In genomic region chr17:51724486-51724885, GRCm38 (mm10) we compare ENCODE assay signal across 21 mouse cellular contexts.
DNase-seq lines count a peak whose midpoint lies in the region; ATAC-seq and TF ChIP-seq lines count a peak whose summit lies in the region.
"Had no signal": no experiment of that assay in that cellular context is flagged by ENCODE, and none has a peak within 500 bp of the region (broad histone marks: within the 10 kb centered on the region; RNA-seq: fewer than 3 reads in every experiment).

No protein-coding gene starts in this region.

- H3K27ac ChIP-seq in forebrain, embryonic 14.5 days (ENCODE audit: low read depth, low read length) = no peak overlapping the region
- H3K27ac ChIP-seq in forebrain, embryonic 15.5 days (replicated peaks) = no peak overlapping the region
- no peak overlapping the region for H3K27ac ChIP-seq in hindbrain, embryonic 14.5 days
- H3K27ac ChIP-seq in hindbrain, embryonic 12.5 days = no peak overlapping the region
- no peak overlapping the region for H3K27ac ChIP-seq in neural tube, embryonic 11.5 days (ENCODE audit: low read depth, low read length)
- H3K27ac ChIP-seq: embryonic facial prominence, embryonic 13.5 days; embryonic facial prominence, embryonic 15.5 days; forebrain, embryonic 10.5 days had no signal

- no peak for DNase-seq in forebrain, embryonic 14.5 days (ENCODE audit: low spot score)
- no peak for DNase-seq in hindbrain, embryonic 14.5 days (ENCODE audit: low spot score)
- no peak for DNase-seq in neural tube, embryonic 11.5 days (ENCODE audit: low spot score)
- DNase-seq in neural tube, embryonic 10.5 days (ENCODE audit: extremely low spot score, low spot score) = no peak
- DNase-seq in brain, embryonic 14.5 days (ENCODE audit: low read depth) = peak; percentile 39
- no peak for DNase-seq in embryo, embryonic 9.5 days (ENCODE audit: extremely low spot score)
- DNase-seq: adrenal gland, adult 2 months; adrenal gland, postnatal 10 days; adrenal gland, postnatal 25 days; cerebellum, adult 11-12 months; cerebellum, adult 2 months; cerebellum, adult 9-10 months; cerebellum, postnatal 10 days; cerebellum, postnatal 25 days had no signal

- TF ChIP-seq CTCF in brain, embryonic 14.5 days (IDR thresholded peaks at IDR 0.05; ENCODE audit: borderline replicate concordance, extremely low read depth, insufficient read depth, insufficient read length) = no peak

- H3K36me3 ChIP-seq in forebrain, embryonic 14.5 days (ENCODE audit: control insufficient read depth, insufficient read depth, low read length) = no peaks in the 10 kb centered on the region
- H3K36me3 ChIP-seq in forebrain, embryonic 15.5 days = no peaks in the 10 kb centered on the region
- no peaks in the 10 kb centered on the region for H3K36me3 ChIP-seq in hindbrain, embryonic 14.5 days (replicated peaks; ENCODE audit: control insufficient read depth, insufficient read depth)
- no peaks in the 10 kb centered on the region for H3K36me3 ChIP-seq in hindbrain, embryonic 12.5 days
- H3K36me3 ChIP-seq in neural tube, embryonic 11.5 days (ENCODE audit: control insufficient read depth, insufficient read depth, low read length) = no peaks in the 10 kb centered on the region
- H3K36me3 ChIP-seq: embryonic facial prominence, embryonic 13.5 days; embryonic facial prominence, embryonic 15.5 days; forebrain, embryonic 10.5 days had no signal

- H3K9ac ChIP-seq in forebrain, embryonic 14.5 days (ENCODE audit: low read length) = no peak overlapping the region
- no peak overlapping the region for H3K9ac ChIP-seq in forebrain, embryonic 15.5 days (replicated peaks)
- no peak overlapping the region for H3K9ac ChIP-seq in hindbrain, embryonic 14.5 days
- H3K9ac ChIP-seq in hindbrain, embryonic 12.5 days = no peak overlapping the region
- no peak overlapping the region for H3K9ac ChIP-seq in neural tube, embryonic 11.5 days (ENCODE audit: low read length)
- H3K9ac ChIP-seq: embryonic facial prominence, embryonic 13.5 days; embryonic facial prominence, embryonic 15.5 days had no signal

- H3K4me3 ChIP-seq in forebrain, embryonic 14.5 days (ENCODE audit: low read depth, low read length) = no peak overlapping the region
- H3K4me3 ChIP-seq in forebrain, embryonic 15.5 days = no peak overlapping the region
- H3K4me3 ChIP-seq in hindbrain, embryonic 14.5 days (replicated peaks; ENCODE audit: low read length) = no peak overlapping the region
- H3K4me3 ChIP-seq in hindbrain, embryonic 12.5 days = no peak overlapping the region
- no peak overlapping the region for H3K4me3 ChIP-seq in neural tube, embryonic 11.5 days (ENCODE audit: low read depth, low read length)
- H3K4me3 ChIP-seq: embryonic facial prominence, embryonic 13.5 days; embryonic facial prominence, embryonic 15.5 days; erythroblast, embryonic 14.5 days; forebrain, embryonic 10.5 days had no signal

- H3K4me2 ChIP-seq in forebrain, embryonic 14.5 days (ENCODE audit: low read length) = no peak overlapping the region
- no peak overlapping the region for H3K4me2 ChIP-seq in forebrain, embryonic 15.5 days (replicated peaks)
- no peak overlapping the region for H3K4me2 ChIP-seq in hindbrain, embryonic 14.5 days (replicated peaks)
- no peak overlapping the region for H3K4me2 ChIP-seq in hindbrain, embryonic 12.5 days (replicated peaks)
- H3K4me2 ChIP-seq in neural tube, embryonic 11.5 days (ENCODE audit: low read depth) = no peak overlapping the region
- H3K4me2 ChIP-seq: embryonic facial prominence, embryonic 13.5 days; embryonic facial prominence, embryonic 15.5 days had no signal

- no peaks in the 10 kb centered on the region for H3K9me3 ChIP-seq in forebrain, embryonic 14.5 days (replicated peaks; ENCODE audit: control insufficient read depth, low read length)
- H3K9me3 ChIP-seq in forebrain, embryonic 15.5 days = no peaks in the 10 kb centered on the region
- H3K9me3 ChIP-seq in hindbrain, embryonic 14.5 days (ENCODE audit: control insufficient read depth, low read length) = no peaks in the 10 kb centered on the region
- H3K9me3 ChIP-seq in hindbrain, embryonic 12.5 days (replicated peaks) = no peaks in the 10 kb centered on the region
- H3K9me3 ChIP-seq in neural tube, embryonic 11.5 days (ENCODE audit: control insufficient read depth, low read length) = no peaks in the 10 kb centered on the region
- H3K9me3 ChIP-seq: embryonic facial prominence, embryonic 13.5 days; embryonic facial prominence, embryonic 15.5 days; forebrain, embryonic 10.5 days had no signal

- H3K4me1 ChIP-seq in forebrain, embryonic 14.5 days (ENCODE audit: control insufficient read depth, insufficient read depth, low read length) = no peaks in the 10 kb centered on the region
- no peaks in the 10 kb centered on the region for H3K4me1 ChIP-seq in forebrain, embryonic 15.5 days
- H3K4me1 ChIP-seq in hindbrain, embryonic 14.5 days (replicated peaks; ENCODE audit: control insufficient read depth, insufficient read depth, low read length) = no peaks in the 10 kb centered on the region
- no peaks in the 10 kb centered on the region for H3K4me1 ChIP-seq in hindbrain, embryonic 12.5 days
- H3K4me1 ChIP-seq in neural tube, embryonic 11.5 days (ENCODE audit: control insufficient read depth, insufficient read depth, low read length) = no peaks in the 10 kb centered on the region
- H3K4me1 ChIP-seq: embryonic facial prominence, embryonic 13.5 days; embryonic facial prominence, embryonic 15.5 days; forebrain, embryonic 10.5 days had no signal

- WGBS in forebrain, embryonic 14.5 days = 32% methylated on average over 2 of the region's 2 CpGs
- 30% methylated on average over 2 of the region's 2 CpGs for WGBS in forebrain, embryonic 15.5 days
- WGBS in hindbrain, embryonic 14.5 days = 43% methylated on average over 2 of the region's 2 CpGs
- WGBS in hindbrain, embryonic 12.5 days = 45% methylated on average over 2 of the region's 2 CpGs
- 54% methylated on average over 2 of the region's 2 CpGs for WGBS in neural tube, embryonic 11.5 days

- peak; percentile 23; the same call in 1 of the 2 replicates for ATAC-seq in forebrain, embryonic 14.5 days
- ATAC-seq in forebrain, embryonic 15.5 days (replicated peaks) = no peak
- 0 out of 2 replicates have a peak, but pooled peaks have one; percentile 8 for ATAC-seq in hindbrain, embryonic 14.5 days (ENCODE audit: low FRiP score)
- no peak for ATAC-seq in hindbrain, embryonic 12.5 days (ENCODE audit: low FRiP score)
- ATAC-seq in neural tube, embryonic 11.5 days (ENCODE audit: insufficient read depth, low FRiP score, low TSS enrichment) = 0 out of 2 replicates have a peak, but pooled peaks have one; percentile 50
- ATAC-seq: forebrain, embryonic 16.5 days had no signal

- no peaks in the 10 kb centered on the region for H3K27me3 ChIP-seq in forebrain, embryonic 14.5 days (replicated peaks; ENCODE audit: control insufficient read depth, insufficient read depth, low read length)
- no peaks in the 10 kb centered on the region for H3K27me3 ChIP-seq in forebrain, embryonic 15.5 days
- H3K27me3 ChIP-seq in hindbrain, embryonic 14.5 days (ENCODE audit: control insufficient read depth, insufficient read depth, low read length) = no peaks in the 10 kb centered on the region
- no peaks in the 10 kb centered on the region for H3K27me3 ChIP-seq in hindbrain, embryonic 12.5 days
- no peaks in the 10 kb centered on the region for H3K27me3 ChIP-seq in neural tube, embryonic 11.5 days (ENCODE audit: control insufficient read depth, insufficient read depth, low read length)
- H3K27me3 ChIP-seq: embryonic facial prominence, embryonic 13.5 days; embryonic facial prominence, embryonic 15.5 days had no signal

- no peak for TF ChIP-seq POLR2A in brain, embryonic 14.5 days (IDR thresholded peaks at IDR 0.05; ENCODE audit: borderline replicate concordance, extremely low read depth, insufficient read depth, insufficient read length, poor library complexity, severe bottlenecking)

Comparison
In these comparisons a context has a peak if more than half of its experiments do, and no peak if none do; other contexts are left out.
1. ATAC-seq: peak in forebrain, embryonic 14.5 days (single experiment), hindbrain, embryonic 14.5 days (single experiment) and neural tube, embryonic 11.5 days (single experiment); none in forebrain, embryonic 15.5 days (single experiment) and hindbrain, embryonic 12.5 days (single experiment).